Mouse (Mus musculus): ENCODE results near the gene Gm20388. TPM values are rescaled to one million over a fixed set of nuclear protein-coding genes. Genes with fewer than 3 reads are reported as not detected.

The Gm20388 gene
- polyA plus RNA-seq, 1 experiment from 2014 or later, result 7.4 TPM

DNA sequence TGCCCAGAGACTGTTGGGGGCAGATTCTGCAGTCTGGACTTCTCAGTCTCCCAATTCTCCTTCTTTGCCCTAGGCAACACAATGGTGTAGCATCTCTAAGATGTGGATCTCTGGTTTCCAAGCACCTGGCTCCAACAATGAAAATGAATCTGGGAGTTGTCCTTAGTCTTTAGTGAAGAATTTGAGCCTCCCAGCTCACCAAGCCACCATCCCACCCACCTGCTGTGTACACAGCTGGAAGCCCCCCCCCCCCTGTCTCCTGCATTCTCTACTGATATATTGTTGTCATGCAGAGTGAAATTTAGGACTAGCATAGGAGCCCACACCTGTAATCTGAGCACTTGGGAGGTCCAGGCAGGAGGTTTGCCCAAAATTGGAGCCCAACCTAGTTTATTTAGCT is 4306.3 kb downstream of the Gm20388 start:
- no peak overlapping the region for H3K4me2 ChIP-seq (ENCODE audit: low read depth, low read length)
- H3K4me3 ChIP-seq (replicated peaks; ENCODE audit: low read length), result no peak overlapping the region
- no peaks in the 10 kb centered on the region for H3K27me3 ChIP-seq (ENCODE audit: control insufficient read depth, insufficient read depth, low read length)
- no peaks in the 10 kb centered on the region for H3K36me3 ChIP-seq (ENCODE audit: control insufficient read depth, insufficient read depth, low read length)
- peaks cover 6% of the 10 kb centered on the region; the same call in 1 of the 2 replicates for H3K4me1 ChIP-seq (ENCODE audit: control insufficient read depth, insufficient read depth, low read length)
- no peak overlapping the region for H3K27ac ChIP-seq (ENCODE audit: low read length)
- no peaks in the 10 kb centered on the region for H3K9me3 ChIP-seq (replicated peaks; ENCODE audit: control insufficient read depth, low read length)
- no peak overlapping the region for H3K9ac ChIP-seq (ENCODE audit: low read length)
- ATAC-seq (ENCODE audit: insufficient read depth, low FRiP score), result no peak

GRCm38 (mm10) chr8:124229883-124230282 is 4319.2 kb downstream of the Gm20388 start:
- H3K4me2 ChIP-seq (ENCODE audit: low read depth, low read length), result no peak overlapping the region
- H3K4me1 ChIP-seq (ENCODE audit: control insufficient read depth, insufficient read depth, low read length), result peaks cover 18% of the 10 kb centered on the region
- no peaks in the 10 kb centered on the region for H3K27me3 ChIP-seq (ENCODE audit: control insufficient read depth, insufficient read depth, low read length)
- H3K4me3 ChIP-seq (replicated peaks; ENCODE audit: low read length), result no peak overlapping the region
- H3K9ac ChIP-seq (ENCODE audit: low read length), result no peak overlapping the region
- 48% methylated on average over 2 of the region's 2 CpGs for WGBS
- ATAC-seq (ENCODE audit: insufficient read depth, low FRiP score), result no peak
- H3K27ac ChIP-seq (ENCODE audit: low read length), result no peak overlapping the region
- no peaks in the 10 kb centered on the region for H3K9me3 ChIP-seq (replicated peaks; ENCODE audit: control insufficient read depth, low read length)
- no peaks in the 10 kb centered on the region for H3K36me3 ChIP-seq (ENCODE audit: control insufficient read depth, insufficient read depth, low read length)

DNA sequence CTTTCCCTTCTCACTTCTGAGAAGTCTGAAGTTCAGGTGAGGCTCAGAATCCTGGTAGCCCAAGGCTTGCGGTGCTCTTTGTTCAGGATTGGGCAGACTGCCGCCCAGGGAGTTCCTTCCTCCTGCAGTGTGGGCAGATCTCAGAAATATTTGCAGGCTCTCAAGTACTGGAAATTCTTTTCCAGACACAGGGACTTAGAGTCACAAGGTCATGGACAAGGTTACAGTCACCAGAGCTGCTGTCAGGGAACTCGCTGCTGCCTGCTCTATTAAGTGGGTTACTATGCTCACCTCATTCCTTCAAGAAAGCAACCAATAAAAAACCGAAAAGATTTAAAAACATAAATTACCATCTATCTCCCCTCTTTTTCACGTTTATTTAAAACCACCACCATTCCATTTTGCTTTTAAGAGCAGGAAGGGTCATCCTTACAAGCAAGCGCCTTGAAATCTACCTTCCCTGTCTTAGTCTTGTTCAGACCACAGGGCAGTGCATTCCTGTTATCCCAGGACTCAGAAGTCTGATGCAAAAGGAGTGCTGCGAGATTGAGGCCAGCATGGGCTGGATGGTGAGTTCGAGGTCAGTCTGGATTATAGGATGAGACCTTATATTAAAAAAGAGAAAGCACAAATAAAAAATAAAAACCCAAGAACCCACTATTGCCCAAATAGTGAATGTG is 4320.0 kb downstream of the Gm20388 start:
- ATAC-seq (ENCODE audit: insufficient read depth, low FRiP score), result peak; percentile 4; the same call in 1 of the 2 replicates
- Histone ChIP-seq H3K9me3 (replicated peaks; ENCODE audit: control insufficient read depth, low read length) (no peaks in the 10 kb centered on the region), H3K36me3 (ENCODE audit: control insufficient read depth, insufficient read depth, low read length) (no peaks in the 10 kb centered on the region), H3K27ac (ENCODE audit: low read length) (no peak overlapping the region), H3K4me1 (ENCODE audit: control insufficient read depth, insufficient read depth, low read length) (peaks cover 18% of the 10 kb centered on the region), H3K9ac (ENCODE audit: low read length) (no peak overlapping the region), H3K27me3 (ENCODE audit: control insufficient read depth, insufficient read depth, low read length) (no peaks in the 10 kb centered on the region), H3K4me3 (replicated peaks; ENCODE audit: low read length) (peak overlapping the region; percentile 67), H3K4me2 (ENCODE audit: low read depth, low read length) (peak overlapping the region; percentile 89)
- 55% methylated on average over 8 of the region's 8 CpGs for WGBS

GRCm38 (mm10) chr8:124231176-124231484 is 4320.5 kb downstream of the Gm20388 start, which contains the start of gene Galnt2:
Galnt2 (plus strand) TSS chr8:124231391.
- H3K9me3 ChIP-seq (replicated peaks; ENCODE audit: control insufficient read depth, low read length), result no peaks in the 10 kb centered on the region
- WGBS, result under 1% methylated on average over 33 of the region's 53 CpGs
- no peaks in the 10 kb centered on the region for H3K27me3 ChIP-seq (ENCODE audit: control insufficient read depth, insufficient read depth, low read length)
- peak within 1 kb of the TSS; percentile 67 for H3K4me3 ChIP-seq (replicated peaks; ENCODE audit: low read length)
- H3K27ac ChIP-seq (ENCODE audit: low read length), result peak within 1 kb of the TSS; percentile 81
- peak; percentile 90 for ATAC-seq (ENCODE audit: insufficient read depth, low FRiP score)
- H3K9ac ChIP-seq (ENCODE audit: low read length), result peak within 1 kb of the TSS; percentile 85
- H3K4me2 ChIP-seq (ENCODE audit: low read depth, low read length), result peak within 1 kb of the TSS; percentile 89
- H3K36me3 ChIP-seq (ENCODE audit: control insufficient read depth, insufficient read depth, low read length), result no peaks in the 10 kb centered on the region
- H3K4me1 ChIP-seq (ENCODE audit: control insufficient read depth, insufficient read depth, low read length), result peaks cover 18% of the 10 kb centered on the region

DNA sequence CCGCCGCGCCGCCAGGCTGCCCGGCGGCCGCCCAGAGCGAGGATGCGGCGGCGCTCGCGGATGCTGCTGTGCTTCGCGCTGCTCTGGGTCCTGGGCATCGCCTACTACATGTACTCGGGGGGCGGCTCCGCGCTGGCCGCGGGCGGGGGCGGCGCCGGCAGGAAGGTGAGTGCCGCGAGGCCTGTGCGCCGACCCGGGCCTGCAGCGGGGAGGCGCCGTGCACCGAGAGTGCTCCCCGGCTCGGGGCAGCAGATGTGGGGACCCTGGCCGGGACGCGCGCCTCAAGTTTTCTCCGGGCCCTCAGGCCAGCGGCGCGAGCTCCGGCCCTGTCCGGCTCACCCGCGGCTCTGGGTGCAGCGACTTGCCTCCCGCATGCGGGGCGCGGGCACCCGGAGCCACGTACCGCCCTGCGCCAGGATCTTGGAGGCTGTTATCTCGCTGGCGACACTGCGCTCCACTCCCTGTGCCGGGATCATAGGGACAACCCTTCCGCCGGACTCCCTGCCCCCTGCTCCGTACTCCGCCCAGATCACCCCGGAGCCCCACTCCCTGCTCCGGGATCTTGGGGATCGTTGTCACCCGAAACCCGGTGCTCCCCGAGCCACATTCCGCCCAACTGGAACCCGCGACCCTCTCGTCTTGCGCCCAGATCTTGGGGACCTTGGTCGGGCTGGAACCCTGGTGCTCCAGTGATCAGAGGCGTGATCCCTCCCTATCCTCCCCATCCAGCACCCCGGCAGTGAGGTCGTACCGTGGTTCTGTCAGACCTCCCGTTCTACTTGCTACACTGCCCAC is 4321.0 kb downstream of the Gm20388 start:
- H3K4me3 ChIP-seq (replicated peaks; ENCODE audit: low read length), result peak overlapping the region; percentile 67
- WGBS, result under 1% methylated on average over 77 of the region's 83 CpGs
- peak overlapping the region; percentile 89 for H3K4me2 ChIP-seq (ENCODE audit: low read depth, low read length)
- H3K27me3 ChIP-seq (ENCODE audit: control insufficient read depth, insufficient read depth, low read length), result no peaks in the 10 kb centered on the region
- H3K9ac ChIP-seq (ENCODE audit: low read length), result peak overlapping the region; percentile 85
- H3K27ac ChIP-seq (ENCODE audit: low read length), result peak overlapping the region; percentile 81
- H3K36me3 ChIP-seq (ENCODE audit: control insufficient read depth, insufficient read depth, low read length), result no peaks in the 10 kb centered on the region
- peak; percentile 76 for ATAC-seq (ENCODE audit: insufficient read depth, low FRiP score)
- peaks cover 18% of the 10 kb centered on the region for H3K4me1 ChIP-seq (ENCODE audit: control insufficient read depth, insufficient read depth, low read length)
- no peaks in the 10 kb centered on the region for H3K9me3 ChIP-seq (replicated peaks; ENCODE audit: control insufficient read depth, low read length)

DNA sequence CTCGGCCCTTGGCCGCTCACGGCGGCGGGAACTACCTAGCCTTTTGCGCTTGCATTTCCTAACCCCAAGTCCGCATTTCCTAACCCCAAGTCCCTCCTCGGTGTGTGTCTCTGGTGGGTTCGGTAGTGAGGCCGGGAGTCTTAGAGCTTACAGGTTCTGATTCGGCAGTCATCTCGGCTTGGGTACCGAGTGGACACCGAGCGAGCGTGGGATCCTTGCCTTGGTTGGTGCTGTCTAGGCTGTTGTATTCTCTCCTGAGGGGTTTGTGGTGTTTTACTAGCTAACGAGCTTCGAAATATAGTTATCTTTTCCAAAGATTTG is 4321.6 kb downstream of the Gm20388 start:
- no peaks in the 10 kb centered on the region for H3K36me3 ChIP-seq (ENCODE audit: control insufficient read depth, insufficient read depth, low read length)
- no peaks in the 10 kb centered on the region for H3K27me3 ChIP-seq (ENCODE audit: control insufficient read depth, insufficient read depth, low read length)
- ATAC-seq (ENCODE audit: insufficient read depth, low FRiP score), result no peak
- WGBS, result 6% methylated on average over 18 of the region's 18 CpGs
- H3K9me3 ChIP-seq (replicated peaks; ENCODE audit: control insufficient read depth, low read length), result no peaks in the 10 kb centered on the region
- H3K4me3 ChIP-seq (replicated peaks; ENCODE audit: low read length), result peak overlapping the region; percentile 67
- H3K4me2 ChIP-seq (ENCODE audit: low read depth, low read length), result peak overlapping the region; percentile 89
- no peak overlapping the region for H3K27ac ChIP-seq (ENCODE audit: low read length)
- peak overlapping the region; percentile 85 for H3K9ac ChIP-seq (ENCODE audit: low read length)
- peaks cover 18% of the 10 kb centered on the region for H3K4me1 ChIP-seq (ENCODE audit: control insufficient read depth, insufficient read depth, low read length)

DNA sequence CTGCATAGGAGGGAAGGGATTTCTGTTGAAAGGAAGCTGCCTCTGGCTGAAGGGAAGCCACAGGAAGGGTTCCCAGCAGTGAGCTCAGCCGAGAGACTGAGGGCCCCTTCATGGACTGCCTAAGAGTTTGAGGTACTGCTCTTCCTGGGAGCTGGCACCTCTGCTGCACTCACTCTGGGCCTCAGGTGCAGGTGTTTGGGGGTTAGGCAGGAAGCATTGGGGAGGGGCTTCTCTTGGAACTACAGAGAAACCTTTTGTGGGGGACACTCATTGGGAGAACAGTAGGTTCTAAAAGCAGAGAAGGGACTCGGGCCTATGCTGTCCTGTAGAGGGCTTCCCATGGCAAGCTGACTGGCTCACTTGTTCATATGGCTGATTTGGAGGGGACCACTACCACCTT is 4323.9 kb downstream of the Gm20388 start:
- Histone ChIP-seq H3K9me3 (replicated peaks; ENCODE audit: control insufficient read depth, low read length) (no peaks in the 10 kb centered on the region), H3K27me3 (ENCODE audit: control insufficient read depth, insufficient read depth, low read length) (no peaks in the 10 kb centered on the region), H3K4me2 (ENCODE audit: low read depth, low read length) (no peak overlapping the region), H3K27ac (ENCODE audit: low read length) (no peak overlapping the region), H3K9ac (ENCODE audit: low read length) (no peak overlapping the region), H3K4me1 (ENCODE audit: control insufficient read depth, insufficient read depth, low read length) (peaks cover 34% of the 10 kb centered on the region), H3K4me3 (replicated peaks; ENCODE audit: low read length) (no peak overlapping the region), H3K36me3 (ENCODE audit: control insufficient read depth, insufficient read depth, low read length) (no peaks in the 10 kb centered on the region)
- WGBS, result 68% methylated on average over 2 of the region's 2 CpGs
- ATAC-seq (ENCODE audit: insufficient read depth, low FRiP score), result no peak

DNA sequence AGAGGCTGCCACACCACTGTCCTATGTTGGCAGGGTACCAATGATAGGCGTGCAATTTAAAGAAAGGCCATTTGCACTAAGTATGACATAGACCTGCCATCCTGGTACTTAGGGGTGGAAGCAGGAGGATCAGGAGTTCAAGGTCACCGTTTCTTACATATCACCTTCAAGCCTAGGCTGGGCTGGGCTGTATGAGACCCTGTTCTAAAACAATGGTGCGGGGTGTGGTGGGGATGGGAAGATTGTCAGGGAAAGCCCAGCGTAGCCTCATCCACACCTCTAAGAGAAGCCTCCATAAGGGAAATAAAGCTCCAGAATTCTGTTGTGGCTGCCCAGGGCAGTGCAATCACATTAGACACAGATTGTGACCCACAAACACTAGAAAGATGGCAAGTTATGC is 4324.9 kb downstream of the Gm20388 start:
- no peak overlapping the region for H3K4me2 ChIP-seq (ENCODE audit: low read depth, low read length)
- no peak overlapping the region for H3K27ac ChIP-seq (ENCODE audit: low read length)
- peaks cover 41% of the 10 kb centered on the region for H3K4me1 ChIP-seq (ENCODE audit: control insufficient read depth, insufficient read depth, low read length)
- no peak overlapping the region for H3K9ac ChIP-seq (ENCODE audit: low read length)
- no peak for ATAC-seq (ENCODE audit: insufficient read depth, low FRiP score)
- H3K27me3 ChIP-seq (ENCODE audit: control insufficient read depth, insufficient read depth, low read length), result no peaks in the 10 kb centered on the region
- H3K36me3 ChIP-seq (ENCODE audit: control insufficient read depth, insufficient read depth, low read length), result no peaks in the 10 kb centered on the region
- no peaks in the 10 kb centered on the region for H3K9me3 ChIP-seq (replicated peaks; ENCODE audit: control insufficient read depth, low read length)
- no peak overlapping the region for H3K4me3 ChIP-seq (replicated peaks; ENCODE audit: low read length)
- 91% methylated on average over 4 of the region's 4 CpGs for WGBS

DNA sequence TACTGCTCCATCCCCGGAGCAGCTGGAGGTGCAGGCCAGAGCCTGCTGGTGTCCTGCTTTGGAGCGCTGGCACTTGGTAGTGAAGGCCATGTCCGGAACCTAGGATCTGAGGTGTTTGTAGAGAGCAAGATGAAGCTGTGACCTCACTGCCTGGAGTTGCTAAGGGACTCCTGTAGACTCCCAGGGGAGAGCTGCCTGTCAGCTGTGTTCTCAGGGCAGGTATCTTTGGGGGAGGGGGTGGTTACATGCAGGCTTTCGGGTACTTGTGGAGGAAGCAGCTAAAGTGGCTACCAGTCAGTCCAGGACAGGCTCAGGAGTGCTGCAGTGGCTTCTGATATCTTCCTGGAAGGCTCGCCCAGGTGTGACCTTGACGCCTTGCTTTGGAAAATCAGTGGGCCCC is 4328.7 kb downstream of the Gm20388 start:
- Histone ChIP-seq H3K9me3 (replicated peaks; ENCODE audit: control insufficient read depth, low read length) (peaks cover 6% of the 10 kb centered on the region; the same call in 1 of the 2 replicates), H3K4me1 (ENCODE audit: control insufficient read depth, insufficient read depth, low read length) (peaks cover 41% of the 10 kb centered on the region), H3K27ac (ENCODE audit: low read length) (no peak overlapping the region), H3K27me3 (ENCODE audit: control insufficient read depth, insufficient read depth, low read length) (no peaks in the 10 kb centered on the region), H3K4me3 (replicated peaks; ENCODE audit: low read length) (no peak overlapping the region), H3K4me2 (ENCODE audit: low read depth, low read length) (no peak overlapping the region), H3K36me3 (ENCODE audit: control insufficient read depth, insufficient read depth, low read length) (peaks cover 9% of the 10 kb centered on the region), H3K9ac (ENCODE audit: low read length) (no peak overlapping the region)
- 71% methylated on average over 6 of the region's 6 CpGs for WGBS
- no peak for ATAC-seq (ENCODE audit: insufficient read depth, low FRiP score)
